Mouse (Mus musculus) neural tube, embryonic 11.5 days (tissue): Measurements from ENCODE around the gene Iqch. TPM values are rescaled to one million over a fixed set of nuclear protein-coding genes. Genes with fewer than 3 reads are reported as not detected.

Experiments used
- ATAC-seq: fragments of 200-750 bp; cut with Nextera tagmentation; 2 replicates; pipeline ENCODE4 v1.8.0; 2017; ENCODE audit warnings: moderate number of reproducible peaks, mild to moderate bottlenecking, moderate TSS enrichment, moderate library complexity; ENCODE audit not compliant: insufficient read depth, low FRiP score, low TSS enrichment
- DNase-seq: peaks from one replicate; pipeline ENCODE4 v3.0.0-alpha.2; 2015; ENCODE audit warnings: low spot score
- H3K27ac ChIP-seq: fragments of 300-500 bp; sonication (generic); 2 replicates; pipeline ENCODE4 v1.5.1; 2014; ENCODE audit warnings: low read depth, mild to moderate bottlenecking, low read length
- H3K27me3 ChIP-seq: fragments of 300-500 bp; sonication (generic); 2 replicates; pipeline ENCODE4 v1.6.1; 2014; ENCODE audit warnings: mild to moderate bottlenecking, low read length, mixed read lengths; ENCODE audit not compliant: control insufficient read depth, insufficient read depth
- H3K36me3 ChIP-seq: fragments of 300-500 bp; sonication (generic); 2 replicates; pipeline ENCODE4 v1.6.1; 2014; ENCODE audit warnings: mild to moderate bottlenecking, low read length, moderate library complexity, mixed read lengths; ENCODE audit not compliant: control insufficient read depth, insufficient read depth
- H3K4me1 ChIP-seq: fragments of 300-500 bp; sonication (generic); 2 replicates; pipeline ENCODE4 v1.6.1; 2014; ENCODE audit warnings: low read length, mixed read lengths; ENCODE audit not compliant: control insufficient read depth, insufficient read depth
- H3K4me2 ChIP-seq: fragments of 300-500 bp; sonication (generic); 2 replicates; pipeline ENCODE4 v1.6.1; 2014; ENCODE audit warnings: low read depth, mild to moderate bottlenecking, moderate library complexity
- H3K4me3 ChIP-seq: fragments of 300-500 bp; sonication (generic); 2 replicates; pipeline ENCODE4 v1.5.1; 2014; ENCODE audit warnings: low read depth, low read length
- H3K9ac ChIP-seq: fragments of 300-500 bp; sonication (generic); 2 replicates; pipeline ENCODE4 v1.6.1; 2014; ENCODE audit warnings: mild to moderate bottlenecking, low read length
- H3K9me3 ChIP-seq: fragments of 300-500 bp; sonication (generic); 2 replicates; pipeline ENCODE4 v1.6.1; 2016; ENCODE audit warnings: low read length; ENCODE audit not compliant: control insufficient read depth
- WGBS: fragments of 180-500 bp; shearing (Covaris S2); extraction: QIAGEN DNeasy Blood & Tissue Kit; methylation state at CpG from one replicate; pipeline ENCODE4 v1.1.7; 2014; 5-methylcytosine and 5-hydroxymethylcytosine counted together
- polyA plus RNA-seq: library from polyadenylated mRNA; unstranded; fragments of >200 nt; fragmentation: Nextera tagmentation; extraction: Ambion mirVana; gene quantifications from 2 replicates; pipeline ENCODE4 v1.2.1, GENCODE M21; 2014

Gene Iqch
- polyA plus RNA-seq, 1 experiment from 2014 or later = 0.12 TPM

DNA sequence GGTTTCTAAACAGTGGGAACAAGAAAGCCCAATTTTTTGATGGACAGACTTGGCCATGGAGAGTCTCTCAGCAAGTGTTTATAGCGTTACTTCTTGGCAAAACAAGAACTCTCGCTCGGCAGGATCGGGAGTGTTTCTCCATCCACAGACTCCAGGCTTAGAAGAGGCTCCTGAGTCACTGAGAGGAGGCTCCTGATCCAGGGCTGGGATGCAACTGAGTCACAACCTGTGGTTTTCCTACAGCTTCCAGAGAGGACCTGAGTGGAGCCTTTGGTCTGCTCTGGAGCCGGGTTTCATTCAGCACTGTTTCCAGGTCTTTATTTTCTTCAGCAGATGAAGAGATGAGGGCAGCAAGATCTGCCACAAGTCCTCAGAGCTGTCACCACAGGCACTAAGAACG lies 5.7 kb upstream of the Iqch start:
- Histone ChIP-seq H3K4me2 (no peak overlapping the region), H3K9me3 (no peaks in the 10 kb centered on the region), H3K4me3 (no peak overlapping the region), H3K36me3 (no peaks in the 10 kb centered on the region), H3K27me3 (no peaks in the 10 kb centered on the region), H3K9ac (no peak overlapping the region), H3K27ac (no peak overlapping the region), H3K4me1 (peaks cover 23% of the 10 kb centered on the region)
- WGBS = 86% methylated on average over 6 of the region's 6 CpGs
- no peak for DNase-seq
- no peak for ATAC-seq

DNA sequence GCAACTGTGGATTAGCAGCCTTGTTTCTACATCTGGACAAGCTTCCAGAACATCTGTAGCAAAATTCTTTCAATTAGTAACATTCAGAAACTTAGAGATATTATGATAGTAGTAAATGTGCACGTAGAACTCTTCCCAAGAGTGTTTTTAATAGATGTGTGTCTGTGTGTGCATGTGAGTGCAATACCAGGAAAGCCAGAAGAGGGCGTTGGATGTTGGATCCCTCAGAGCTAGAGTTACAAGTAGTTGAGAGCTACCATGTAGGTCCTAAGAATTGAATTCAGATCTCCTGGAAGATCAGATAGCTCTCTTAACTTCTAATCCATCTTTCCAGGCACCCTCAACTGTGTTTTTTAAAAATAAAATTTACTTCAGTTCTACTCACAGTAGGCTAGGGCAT lies 4.3 kb upstream of the Iqch start:
- WGBS = 82% methylated on average over 2 of the region's 2 CpGs
- no peak for ATAC-seq
- no peak for DNase-seq
- Histone ChIP-seq H3K4me2 (no peak overlapping the region), H3K9ac (no peak overlapping the region), H3K4me3 (no peak overlapping the region), H3K4me1 (peaks cover 15% of the 10 kb centered on the region), H3K36me3 (no peaks in the 10 kb centered on the region), H3K27me3 (no peaks in the 10 kb centered on the region), H3K27ac (no peak overlapping the region), H3K9me3 (no peaks in the 10 kb centered on the region)

DNA sequence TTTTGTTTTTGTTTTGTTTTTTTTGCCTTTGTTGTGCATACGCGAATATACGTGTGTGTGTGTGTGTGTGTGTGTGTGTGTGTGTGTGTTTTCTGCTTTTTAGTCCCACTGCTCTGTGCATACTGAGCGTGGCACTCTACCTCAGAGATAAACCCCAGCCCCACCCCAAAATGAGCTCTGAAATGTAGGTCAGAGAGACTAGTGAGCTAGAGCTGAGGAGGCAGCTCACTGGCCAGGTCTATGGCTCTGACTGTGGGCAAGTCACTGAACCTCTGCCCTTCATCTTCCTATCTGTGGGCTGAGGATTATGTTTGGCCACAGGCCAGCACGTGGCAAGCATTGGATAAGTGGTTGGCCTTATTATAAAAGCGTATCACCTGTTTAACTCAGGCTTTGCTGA lies 1.6 kb upstream of the Iqch start:
- peaks cover 12% of the 10 kb centered on the region; the same call in 1 of the 2 replicates for H3K4me1 ChIP-seq
- H3K27ac ChIP-seq = no peak overlapping the region
- peak overlapping the region; percentile 88; the same call in 1 of the 2 replicates for H3K4me3 ChIP-seq
- WGBS = 71% methylated on average over 6 of the region's 6 CpGs
- peak overlapping the region; percentile 50; the same call in 1 of the 2 replicates for H3K4me2 ChIP-seq
- no peak overlapping the region for H3K9ac ChIP-seq
- ATAC-seq (no peak), DNase-seq (no peak)
- no peaks in the 10 kb centered on the region for H3K36me3 ChIP-seq
- no peaks in the 10 kb centered on the region for H3K27me3 ChIP-seq
- no peaks in the 10 kb centered on the region for H3K9me3 ChIP-seq

DNA sequence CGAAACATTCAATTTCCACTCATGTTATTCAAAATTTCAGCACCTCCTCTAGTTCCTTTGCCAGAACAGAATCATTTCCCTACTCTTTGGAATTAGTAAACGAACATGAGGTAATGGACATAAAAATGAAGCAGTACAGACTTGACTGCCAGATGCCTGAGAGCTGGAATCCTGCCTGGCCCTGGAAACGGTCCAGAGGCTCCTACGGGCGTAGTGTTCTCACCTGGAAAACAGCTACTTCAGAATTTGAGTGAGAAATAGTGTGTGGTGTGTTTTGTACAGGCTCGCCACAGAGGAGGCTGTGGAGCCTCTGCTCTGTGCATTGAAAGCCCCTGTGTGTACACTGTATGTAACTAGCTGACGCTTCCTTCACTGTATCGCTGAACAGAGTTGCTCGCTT lies 5.6 kb downstream of the Iqch start:
- no peak for DNase-seq
- Histone ChIP-seq H3K27me3 (no peaks in the 10 kb centered on the region), H3K4me2 (no peak overlapping the region), H3K4me3 (no peak overlapping the region), H3K36me3 (no peaks in the 10 kb centered on the region), H3K9ac (no peak overlapping the region), H3K27ac (no peak overlapping the region), H3K9me3 (no peaks in the 10 kb centered on the region), H3K4me1 (no peaks in the 10 kb centered on the region)
- WGBS = 90% methylated on average over 9 of the region's 9 CpGs
- no peak for ATAC-seq

DNA sequence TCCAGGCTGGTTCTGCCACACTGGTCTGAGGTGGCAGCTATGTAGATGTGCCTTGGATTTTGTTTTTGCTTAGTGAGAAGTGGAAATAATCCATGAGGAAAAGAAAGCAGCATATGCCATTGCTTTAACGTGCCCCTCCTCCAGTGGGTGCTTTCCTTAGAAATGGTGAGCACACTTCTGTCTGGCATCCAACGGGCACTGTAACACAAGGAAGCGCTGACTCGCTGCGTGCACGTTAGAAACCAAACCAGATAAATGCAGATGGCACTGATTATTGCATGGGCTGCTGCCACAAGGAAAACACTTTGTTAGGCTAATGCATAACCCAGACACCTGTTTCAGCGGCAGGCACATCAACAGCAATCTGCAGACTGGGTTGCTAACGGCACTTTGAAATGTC lies 6.6 kb downstream of the Iqch start:
- no peak overlapping the region for H3K9ac ChIP-seq
- H3K9me3 ChIP-seq = no peaks in the 10 kb centered on the region
- H3K36me3 ChIP-seq = no peaks in the 10 kb centered on the region
- 88% methylated on average over 8 of the region's 8 CpGs for WGBS
- no peak overlapping the region for H3K4me3 ChIP-seq
- H3K27ac ChIP-seq = no peak overlapping the region
- H3K4me1 ChIP-seq = no peaks in the 10 kb centered on the region
- no peak for ATAC-seq
- H3K27me3 ChIP-seq = no peaks in the 10 kb centered on the region
- H3K4me2 ChIP-seq = no peak overlapping the region
- no peak for DNase-seq

DNA sequence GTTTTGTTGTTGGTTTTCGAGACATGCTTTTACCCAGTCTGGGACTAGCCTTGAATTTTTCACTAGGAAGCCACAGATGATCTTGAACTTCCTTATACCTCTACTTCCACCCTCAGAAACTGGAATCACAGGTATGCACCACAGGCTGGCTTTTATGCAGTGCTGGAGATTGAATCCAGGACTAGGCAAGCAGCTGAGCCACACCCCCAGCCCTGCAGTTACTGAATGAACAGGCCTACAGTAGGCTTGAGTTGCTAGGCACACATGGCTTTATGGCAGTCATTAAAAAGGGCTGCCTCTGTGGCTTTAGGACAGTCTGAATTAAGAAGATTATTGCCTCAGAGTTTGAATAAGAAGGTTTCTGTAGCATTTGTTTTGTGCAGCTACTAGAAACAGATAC lies 7.3 kb downstream of the Iqch start:
- H3K9me3 ChIP-seq = no peaks in the 10 kb centered on the region
- no peak for ATAC-seq
- 95% methylated on average over 1 of the region's 1 CpGs for WGBS

DNA sequence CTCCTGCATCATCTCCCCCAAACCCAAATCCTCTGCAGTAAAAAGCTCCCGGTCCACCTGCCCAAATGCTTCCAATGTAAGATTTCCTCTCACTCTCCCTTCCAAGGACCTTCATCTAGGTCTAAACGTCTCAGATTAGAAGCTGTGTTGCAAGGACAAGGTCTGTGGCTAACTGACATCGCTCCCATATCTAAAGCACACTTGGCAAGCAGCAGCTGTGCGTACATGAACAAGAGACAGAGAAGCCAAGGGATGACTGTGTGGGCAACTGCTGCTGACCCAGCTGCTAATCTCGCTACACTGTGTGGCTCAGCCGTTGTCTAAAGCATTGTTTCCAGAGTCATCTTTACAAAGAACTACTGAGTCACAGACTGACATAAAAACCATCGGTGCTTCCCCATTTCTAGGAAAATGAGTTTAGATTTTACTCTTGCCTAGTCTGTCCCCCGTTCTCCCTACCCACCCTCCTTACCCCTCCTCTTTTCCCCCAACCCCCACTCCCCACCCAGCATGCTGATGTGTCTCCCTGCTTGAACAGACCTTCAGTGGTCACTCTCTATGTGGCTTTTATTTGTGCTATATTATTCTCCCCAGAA lies 10.5 kb downstream of the Iqch start:
- H3K27me3 ChIP-seq = no peaks in the 10 kb centered on the region
- no peak overlapping the region for H3K4me3 ChIP-seq
- 88% methylated on average over 8 of the region's 8 CpGs for WGBS
- no peaks in the 10 kb centered on the region for H3K36me3 ChIP-seq
- ATAC-seq (no peak), DNase-seq (no peak)
- H3K4me1 ChIP-seq = no peaks in the 10 kb centered on the region
- no peak overlapping the region for H3K9ac ChIP-seq
- H3K9me3 ChIP-seq = no peaks in the 10 kb centered on the region
- H3K4me2 ChIP-seq = no peak overlapping the region
- H3K27ac ChIP-seq = no peak overlapping the region

More for the DNA sequence above, 7.3 kb downstream of the Iqch start:
- no peaks in the 10 kb centered on the region for H3K4me1 ChIP-seq
- H3K4me2 ChIP-seq = no peak overlapping the region
- H3K27ac ChIP-seq = no peak overlapping the region
- no peak for DNase-seq
- H3K4me3 ChIP-seq = no peak overlapping the region
- H3K27me3 ChIP-seq = no peaks in the 10 kb centered on the region
- H3K9ac ChIP-seq = no peak overlapping the region
- no peaks in the 10 kb centered on the region for H3K36me3 ChIP-seq

DNA sequence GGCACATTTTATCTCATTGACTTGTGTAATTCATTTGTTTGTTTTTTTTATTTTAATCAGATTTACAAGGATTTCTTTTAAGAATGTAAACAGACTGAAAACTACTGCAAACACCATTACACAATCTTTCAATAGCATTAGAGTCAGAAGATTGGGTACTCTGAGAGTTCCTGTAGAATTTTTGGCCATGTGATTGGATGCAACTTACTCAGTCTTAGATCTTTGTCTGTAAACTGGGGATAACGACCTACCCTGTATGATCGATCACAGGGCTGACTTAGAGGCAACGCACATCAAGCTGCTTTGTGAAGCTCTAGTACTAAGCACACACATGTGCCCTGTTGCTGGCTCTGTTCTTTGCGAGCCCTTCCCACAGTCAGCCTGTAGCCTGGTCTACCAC lies 11.7 kb downstream of the Iqch start:
- DNase-seq (no peak), ATAC-seq (no peak)
- H3K4me3 ChIP-seq = no peak overlapping the region
- no peaks in the 10 kb centered on the region for H3K27me3 ChIP-seq
- H3K9ac ChIP-seq = no peak overlapping the region
- H3K27ac ChIP-seq = no peak overlapping the region
- no peaks in the 10 kb centered on the region for H3K4me1 ChIP-seq
- no peaks in the 10 kb centered on the region for H3K9me3 ChIP-seq
- H3K4me2 ChIP-seq = no peak overlapping the region
- 96% methylated on average over 4 of the region's 4 CpGs for whole genome bisulfite sequencing
- H3K36me3 ChIP-seq = no peaks in the 10 kb centered on the region

DNA sequence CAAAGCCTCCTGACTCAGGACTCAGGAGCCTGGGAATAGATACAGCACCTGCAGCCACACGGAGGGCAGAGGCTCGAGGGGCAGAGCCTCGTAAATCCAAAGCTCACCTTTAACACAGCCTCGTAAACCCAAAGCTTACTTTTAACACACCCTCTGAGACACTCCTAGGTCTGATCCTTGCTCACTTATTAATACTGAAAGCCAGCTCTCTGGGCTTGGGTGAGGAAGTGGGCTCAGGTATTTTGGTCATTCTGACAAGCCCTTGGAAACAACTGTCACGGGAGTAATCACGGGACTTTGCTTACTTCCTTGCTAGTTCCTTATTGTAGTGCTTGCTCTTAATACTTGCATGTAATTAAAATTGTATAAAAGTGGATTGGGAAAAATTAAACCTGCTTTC lies 13.1 kb downstream of the Iqch start:
- Histone ChIP-seq H3K27me3 (no peaks in the 10 kb centered on the region), H3K4me3 (no peak overlapping the region), H3K36me3 (no peaks in the 10 kb centered on the region), H3K4me2 (no peak overlapping the region), H3K4me1 (no peaks in the 10 kb centered on the region), H3K9me3 (no peaks in the 10 kb centered on the region), H3K27ac (no peak overlapping the region), H3K9ac (no peak overlapping the region)
- ATAC-seq = no peak
- DNase-seq = no peak
- 67% methylated on average over 6 of the region's 6 CpGs for WGBS
